Mouse (Mus musculus): ENCODE results near the gene Elf1. TPM values are rescaled to one million over a fixed set of nuclear protein-coding genes. Genes with fewer than 3 reads are reported as not detected.

Elf1 gene
- total and polyA plus RNA-seq, 3 experiments, result 21.5 to 43.1 (median 24.2) TPM

DNA sequence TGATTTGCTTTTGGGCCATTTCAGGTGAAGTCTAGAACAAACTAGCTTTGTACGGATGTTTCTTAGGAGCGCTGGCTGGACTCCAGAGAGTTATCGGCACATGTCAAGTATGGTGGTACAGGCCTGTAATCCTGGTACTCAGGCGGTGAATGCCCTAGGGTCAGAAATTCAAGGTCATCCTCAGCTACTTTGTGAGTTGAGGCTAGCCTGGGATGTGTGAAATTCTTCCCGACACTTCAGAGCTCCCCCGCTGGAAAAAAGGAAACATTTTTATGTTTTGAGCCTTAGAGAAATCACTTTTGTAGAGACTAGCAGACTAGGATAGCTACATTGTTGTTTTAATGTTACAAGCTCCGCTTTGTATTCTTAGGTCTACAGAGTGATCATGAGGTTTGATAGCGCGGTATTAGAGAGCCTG lies 107.5 kb downstream of the Elf1 start:
- H3K9me3 ChIP-seq (replicated peaks; ENCODE audit: insufficient read depth, low read length), result no peaks in the 10 kb centered on the region
- H3K36me3 ChIP-seq (ENCODE audit: control insufficient read depth in 1 of 2, insufficient read depth in 2 of 2, low read length in 2 of 2), result peaks cover 2 to 16% of the 10 kb centered on the region in 2 experiments
- no peaks in the 10 kb centered on the region for H3K27me3 ChIP-seq (ENCODE audit: control insufficient read depth in 1 of 2, insufficient read depth in 2 of 2, low read length in 2 of 2)
- peaks cover 3 to 12% of the 10 kb centered on the region in 2 experiments; a peak in 3 of 4 replicates for H3K4me1 ChIP-seq (ENCODE audit: control insufficient read depth in 1 of 2, insufficient read depth in 2 of 2, low read length in 2 of 2)
- peak overlapping the region; percentile 92 to 93 for H3K4me3 ChIP-seq (ENCODE audit: control insufficient read depth in 1 of 2, insufficient read depth in 1 of 2, low read depth in 2 of 2, low read length in 2 of 2)
- H3K9ac ChIP-seq (ENCODE audit: control insufficient read depth, low read depth, low read length, poor library complexity, severe bottlenecking), result peak overlapping the region; percentile 91
- DNase-seq (ENCODE audit: low read depth, low spot score), result peak; percentile 79
- TF ChIP-seq CHD1 (IDR thresholded peaks at IDR 0.05; ENCODE audit: low read depth, low read length) (peak; percentile 68; the same call in 1 of the 2 replicates), MXI1 (IDR thresholded peaks at IDR 0.05; ENCODE audit: low read depth, low read length) (peak; percentile 83), ZNF384 (IDR thresholded peaks at IDR 0.05; ENCODE audit: low read depth, low read length) (no peak), TAL1 (IDR thresholded peaks at IDR 0.05; ENCODE audit: low read length) (no peak), JUND (IDR thresholded peaks at IDR 0.05; ENCODE audit: low read depth, low read length) (0 out of 2 replicates have a peak, but pooled peaks have one; percentile 11), BHLHE40 (IDR thresholded peaks at IDR 0.05; ENCODE audit: borderline replicate concordance, low read depth, low read length) (no peak), MAX (IDR thresholded peaks at IDR 0.05; ENCODE audit: low read length) (peak; percentile 73), MAFK (IDR thresholded peaks at IDR 0.05; ENCODE audit: borderline replicate concordance, low read depth, low read length) (no peak), HCFC1 (IDR thresholded peaks at IDR 0.05; ENCODE audit: low read depth, low read length) (peak; percentile 50), UBTF (IDR thresholded peaks at IDR 0.05; ENCODE audit: borderline replicate concordance, insufficient read depth, low read depth, low read length) (no peak), ZKSCAN1 (IDR thresholded peaks at IDR 0.05; ENCODE audit: low read depth, low read length) (no peak), NRF1 (IDR thresholded peaks at IDR 0.05; ENCODE audit: insufficient read depth, low read depth, low read length, poor library complexity, severe bottlenecking) (no peak), POLR2AphosphoS5 (IDR thresholded peaks at IDR 0.05; ENCODE audit: borderline replicate concordance, low read depth, low read length) (no peak), SIN3A (IDR thresholded peaks at IDR 0.05; ENCODE audit: low read length) (peak; percentile 84), NELFE (IDR thresholded peaks at IDR 0.05; ENCODE audit: low read depth, low read length) (0 out of 2 replicates have a peak, but pooled peaks have one; percentile 24), MYC (IDR thresholded peaks at IDR 0.05; ENCODE audit: low read depth, low read length) (peak; percentile 74), GATA1 (IDR thresholded peaks at IDR 0.05; ENCODE audit: low read depth, low read length) (peak; percentile 12; the same call in 1 of the 2 replicates), ETS1 (IDR thresholded peaks at IDR 0.05; ENCODE audit: low read depth, low read length) (no peak)
- peaks cover 43% of the 10 kb centered on the region for H3K79me2 ChIP-seq (ENCODE audit: control insufficient read depth, insufficient read depth, low read length, poor library complexity)
- peak overlapping the region; percentile 95 for H3K27ac ChIP-seq (ENCODE audit: control insufficient read depth, low read depth, low read length)

DNA sequence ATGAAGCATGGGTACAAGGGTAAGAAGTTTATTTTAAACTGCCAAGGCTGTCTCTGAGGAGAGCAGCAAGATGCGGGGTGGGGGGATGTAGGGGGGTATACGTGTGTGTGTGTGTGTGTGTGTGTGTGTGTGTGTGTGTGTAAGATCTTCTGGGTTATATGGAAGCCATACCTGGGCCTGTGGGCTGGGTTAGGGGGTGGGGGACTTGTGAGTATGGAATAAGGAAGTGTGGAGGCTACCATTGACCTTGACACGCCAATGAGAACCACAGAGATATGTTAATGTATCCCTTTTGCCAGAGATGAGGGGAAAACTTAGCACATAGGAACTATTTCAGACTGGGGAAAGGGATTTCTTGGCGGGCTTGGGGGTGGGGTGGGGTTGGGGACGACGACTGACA lies 108.4 kb downstream of the Elf1 start:
- Histone ChIP-seq H3K4me3 (ENCODE audit: control insufficient read depth in 1 of 2, insufficient read depth in 1 of 2, low read depth in 2 of 2, low read length in 2 of 2) (peak overlapping the region; percentile 92 to 93), H3K27me3 (ENCODE audit: control insufficient read depth in 1 of 2, insufficient read depth in 2 of 2, low read length in 2 of 2) (no peaks in the 10 kb centered on the region), H3K9me3 (replicated peaks; ENCODE audit: insufficient read depth, low read length) (no peaks in the 10 kb centered on the region), H3K27ac (ENCODE audit: control insufficient read depth, low read depth, low read length) (no peak overlapping the region), H3K79me2 (ENCODE audit: control insufficient read depth, insufficient read depth, low read length, poor library complexity) (peaks cover 45% of the 10 kb centered on the region), H3K36me3 (ENCODE audit: control insufficient read depth in 1 of 2, insufficient read depth in 2 of 2, low read length in 2 of 2) (peaks cover 6 to 16% of the 10 kb centered on the region in 2 experiments), H3K4me1 (ENCODE audit: control insufficient read depth in 1 of 2, insufficient read depth in 2 of 2, low read length in 2 of 2) (peaks cover 3 to 12% of the 10 kb centered on the region in 2 experiments; a peak in 3 of 4 replicates), H3K9ac (ENCODE audit: control insufficient read depth, low read depth, low read length, poor library complexity, severe bottlenecking) (peak overlapping the region; percentile 91)
- no peak for TF ChIP-seq NRF1 (IDR thresholded peaks at IDR 0.05; ENCODE audit: insufficient read depth, low read depth, low read length, poor library complexity, severe bottlenecking)
- TF ChIP-seq TCF12 (IDR thresholded peaks at IDR 0.05; ENCODE audit: low read depth, low read length), result no peak
- no peak for TF ChIP-seq SIN3A (IDR thresholded peaks at IDR 0.05; ENCODE audit: low read length)
- no peak for TF ChIP-seq SMC3 (IDR thresholded peaks at IDR 0.05; ENCODE audit: low read depth, low read length)
- no peak for TF ChIP-seq TBP (IDR thresholded peaks at IDR 0.05; ENCODE audit: low read depth, low read length)
- no peak for TF ChIP-seq RCOR1 (IDR thresholded peaks at IDR 0.05; ENCODE audit: low read depth, low read length)
- no peak for TF ChIP-seq MXI1 (IDR thresholded peaks at IDR 0.05; ENCODE audit: low read depth, low read length)
- no peak for TF ChIP-seq ETS1 (IDR thresholded peaks at IDR 0.05; ENCODE audit: low read depth, low read length)
- no peak for TF ChIP-seq HCFC1 (IDR thresholded peaks at IDR 0.05; ENCODE audit: low read depth, low read length)
- no peak for TF ChIP-seq CHD2 (IDR thresholded peaks at IDR 0.05; ENCODE audit: low read length)
- no peak for TF ChIP-seq POLR2AphosphoS5 (IDR thresholded peaks at IDR 0.05; ENCODE audit: borderline replicate concordance, low read depth, low read length)
- peak; percentile 21 for DNase-seq (ENCODE audit: low read depth, low spot score)

Data from MEL (cell line).